Mouse (Mus musculus) kidney, postnatal 25 days (tissue): Measurements from ENCODE around the gene Cmtm6.
A peak's percentile ranks its signal among the peaks of the same experiment; 100 is the strongest.
"Not testable (repeated sequence)": the region's sequence is repeated elsewhere in the genome, so short reads cannot be mapped to it uniquely, and the experiment has no call there.

Experiments used
- DNase-seq, 2 experiments: peaks; one replicate each; pipeline ENCODE4 v3.0.0; 2021; ENCODE audit warnings: mixed read lengths in 2 of 2

Cmtm6 gene

GRCm38 (mm10) chr9:114731011-114731755, at the start of gene Cmtm6:
TSS of gene Cmtm6 (plus strand) at chr9:114731116.
- DNase-seq: peak; percentile 98 to 99

GRCm38 (mm10) chr9:114682193-114682592, 48.7 kb upstream of the Cmtm6 start:
- no peak for DNase-seq

GRCm38 (mm10) chr9:114686245-114686644, 44.7 kb upstream of the Cmtm6 start:
- DNase-seq: no peak

- no peak for DNase-seq
Observed at GRCm38 (mm10) chr9:114687639-114688038, 43.3 kb upstream of the Cmtm6 start.

- peak; percentile 98 to 99 for DNase-seq
Observed at GRCm38 (mm10) chr9:114688252-114688952, 42.5 kb upstream of the Cmtm6 start, which contains the start of gene Dync1li1. TSS of gene Dync1li1 (plus strand) at chr9:114688790.

- DNase-seq: peak; percentile 39 to 70
Observed at GRCm38 (mm10) chr9:114688953-114689407, 41.9 kb upstream of the Cmtm6 start.

- peak in 1 of 2 experiments; percentile 47 for DNase-seq
Observed at GRCm38 (mm10) chr9:114690119-114690601, 40.8 kb upstream of the Cmtm6 start.

- no peak for DNase-seq
Observed at GRCm38 (mm10) chr9:114691112-114691511, 39.8 kb upstream of the Cmtm6 start.

GRCm38 (mm10) chr9:114695662-114696061, 35.3 kb upstream of the Cmtm6 start:
- not testable (repeated sequence) for DNase-seq

GRCm38 (mm10) chr9:114697072-114697471, 33.8 kb upstream of the Cmtm6 start:
- no peak for DNase-seq

- DNase-seq: no peak
Observed at GRCm38 (mm10) chr9:114697926-114698325, 33.0 kb upstream of the Cmtm6 start.

- DNase-seq: peak; percentile 25 to 65
Observed at GRCm38 (mm10) chr9:114699262-114699661, 31.7 kb upstream of the Cmtm6 start.

- DNase-seq: peak; percentile 50 to 73
Observed at GRCm38 (mm10) chr9:114699882-114700665, 30.8 kb upstream of the Cmtm6 start.

GRCm38 (mm10) chr9:114701031-114701430, 29.9 kb upstream of the Cmtm6 start:
- peak; percentile 58 to 72 for DNase-seq

- DNase-seq: peak; percentile 48 to 68
Observed at GRCm38 (mm10) chr9:114701921-114702320, 29.0 kb upstream of the Cmtm6 start.

- no peak for DNase-seq
Observed at GRCm38 (mm10) chr9:114707805-114708204, 23.1 kb upstream of the Cmtm6 start.

- DNase-seq: peak; percentile 69 to 70
Observed at GRCm38 (mm10) chr9:114710345-114710744, 20.6 kb upstream of the Cmtm6 start.

GRCm38 (mm10) chr9:114713481-114713880, 17.4 kb upstream of the Cmtm6 start:
- DNase-seq: peak; percentile 81 to 87

GRCm38 (mm10) chr9:114716677-114717331, 14.1 kb upstream of the Cmtm6 start:
- DNase-seq: peak; percentile 83 to 95

GRCm38 (mm10) chr9:114727315-114727714, 3.6 kb upstream of the Cmtm6 start:
- peak in 1 of 2 experiments; percentile 67 for DNase-seq

GRCm38 (mm10) chr9:114728432-114728831, 2.5 kb upstream of the Cmtm6 start:
- DNase-seq: not testable (repeated sequence)
